In genomic region chr12:53682036-53682435, GRCm38 (mm10) we compare ENCODE assay signal across 13 mouse cellular contexts.
A peak's percentile ranks its signal among the peaks of the same experiment; 100 is the strongest.
DNase-seq lines count a peak whose midpoint lies in the region; ATAC-seq and TF ChIP-seq lines count a peak whose summit lies in the region.
"Had no signal": no experiment of that assay in that cellular context is flagged by ENCODE, and none has a peak within 500 bp of the region (broad histone marks: within the 10 kb centered on the region; RNA-seq: fewer than 3 reads in every experiment).

No protein-coding gene starts in this region.

- no peaks in the 10 kb centered on the region for H3K27me3 ChIP-seq in kidney, embryonic 15.5 days
- H3K27me3 ChIP-seq: neural tube, embryonic 13.5 days had no signal

- no peak for DNase-seq in frontal cortex, postnatal 10 days (ENCODE audit: low spot score in 2 of 2)
- DNase-seq in kidney, postnatal 36 days = peak; percentile 2 to 18
- DNase-seq in 416B (ENCODE audit: low read depth) = peak; percentile 40
- peak; percentile 66 for DNase-seq in brain, embryonic 14.5 days (ENCODE audit: low read depth)
- DNase-seq in spleen, postnatal 4 days (ENCODE audit: low spot score in 2 of 2) = no peak
- no peak for DNase-seq in ovary, adult 18-20 months (ENCODE audit: low spot score)
- DNase-seq: gastrocnemius, postnatal 36 days; liver; right cerebral cortex, postnatal 4 days had no signal

- peak; percentile 46; the same call in 1 of the 2 replicates for TF ChIP-seq CTCF in brain, embryonic 14.5 days (IDR thresholded peaks at IDR 0.05; ENCODE audit: borderline replicate concordance, extremely low read depth, insufficient read depth, insufficient read length)

- H3K36me3 ChIP-seq in kidney, embryonic 15.5 days = no peaks in the 10 kb centered on the region
- H3K36me3 ChIP-seq: neural tube, embryonic 13.5 days had no signal

- no peak overlapping the region for H3K4me2 ChIP-seq in kidney, embryonic 15.5 days
- H3K4me2 ChIP-seq: neural tube, embryonic 13.5 days had no signal

- H3K27ac ChIP-seq in kidney, embryonic 15.5 days = no peak overlapping the region
- H3K27ac ChIP-seq: neural tube, embryonic 13.5 days had no signal

- WGBS in kidney, embryonic 15.5 days = 60% methylated on average over 3 of the region's 3 CpGs

- 0 out of 2 replicates have a peak, but pooled peaks have one; percentile 50 for ATAC-seq in frontal cortex, adult (ENCODE audit: low TSS enrichment)
- no peak for ATAC-seq in kidney, embryonic 15.5 days (replicated peaks; ENCODE audit: low FRiP score)

- no peaks in the 10 kb centered on the region for H3K9me3 ChIP-seq in kidney, embryonic 15.5 days (replicated peaks)
- H3K9me3 ChIP-seq: neural tube, embryonic 13.5 days had no signal

- no peak for TF ChIP-seq POLR2A in brain, embryonic 14.5 days (IDR thresholded peaks at IDR 0.05; ENCODE audit: borderline replicate concordance, extremely low read depth, insufficient read depth, insufficient read length, poor library complexity, severe bottlenecking)

- H3K9ac ChIP-seq in kidney, embryonic 15.5 days = no peak overlapping the region
- H3K9ac ChIP-seq: neural tube, embryonic 13.5 days had no signal

- no peaks in the 10 kb centered on the region for H3K4me1 ChIP-seq in kidney, embryonic 15.5 days

- no peak overlapping the region for H3K4me3 ChIP-seq in kidney, embryonic 15.5 days (replicated peaks)
- H3K4me3 ChIP-seq: erythroblast, embryonic 14.5 days; neural tube, embryonic 13.5 days had no signal

Comparison
In these comparisons a context has a peak if more than half of its experiments do, and no peak if none do; other contexts are left out.
1. DNase-seq: peak in kidney, postnatal 36 days (2 of 2), 416B (single experiment) and brain, embryonic 14.5 days (single experiment); none in frontal cortex, postnatal 10 days (0 of 2), spleen, postnatal 4 days (0 of 2) and ovary, adult 18-20 months (single experiment).